Mouse (Mus musculus): ENCODE data around the gene Hoxa4. TPM values are rescaled to one million over a fixed set of nuclear protein-coding genes. Genes with fewer than 3 reads are reported as not detected.

The Hoxa4 gene
- polyA plus RNA-seq, 1 experiment, result 2.4 TPM

GRCm38 (mm10) chr6:52227470-52228222 lies 36.1 kb upstream of the Hoxa4 start:
- H3K27ac ChIP-seq (ENCODE audit: insufficient read depth, low read depth, low read length), result no peak overlapping the region
- no peak for TF ChIP-seq CTCF (IDR thresholded peaks at IDR 0.05; ENCODE audit: extremely low read depth, insufficient read length, insufficient replicate concordance, low read depth, low read length)
- no peak for TF ChIP-seq POLR2A (IDR thresholded peaks at IDR 0.05; ENCODE audit: low read depth, low read length)
- H3K4me1 ChIP-seq (ENCODE audit: control insufficient read depth, insufficient read depth, insufficient read length, low read length), result peaks cover 4% of the 10 kb centered on the region; the same call in 1 of the 2 replicates
- H3K36me3 ChIP-seq (ENCODE audit: control insufficient read depth, insufficient read depth, low read length), result no peaks in the 10 kb centered on the region
- no peak overlapping the region for H3K4me3 ChIP-seq (ENCODE audit: low read depth, low read length)
- WGBS, result 16% methylated on average over 11 of the region's 11 CpGs
- H3K27me3 ChIP-seq (ENCODE audit: control insufficient read depth, insufficient read depth, low read length), result peaks cover 85% of the 10 kb centered on the region

- H3K27ac ChIP-seq (ENCODE audit: insufficient read depth, low read depth, low read length), result no peak overlapping the region
- H3K4me1 ChIP-seq (ENCODE audit: control insufficient read depth, insufficient read depth, insufficient read length, low read length), result peaks cover 5% of the 10 kb centered on the region; the same call in 1 of the 2 replicates
- TF ChIP-seq POLR2A (IDR thresholded peaks at IDR 0.05; ENCODE audit: low read depth, low read length) (no peak), CTCF (IDR thresholded peaks at IDR 0.05; ENCODE audit: extremely low read depth, insufficient read length, insufficient replicate concordance, low read depth, low read length) (no peak)
- WGBS, result 7% methylated on average over 26 of the region's 26 CpGs
- H3K36me3 ChIP-seq (ENCODE audit: control insufficient read depth, insufficient read depth, low read length), result no peaks in the 10 kb centered on the region
- H3K4me3 ChIP-seq (ENCODE audit: low read depth, low read length), result no peak overlapping the region
- H3K27me3 ChIP-seq (ENCODE audit: control insufficient read depth, insufficient read depth, low read length), result peaks cover 85% of the 10 kb centered on the region
These were observed 35.2 kb upstream of the Hoxa4 start for GRCm38 (mm10) chr6:52226569-52227257.

GRCm38 (mm10) chr6:52225612-52226568 lies 34.3 kb upstream of the Hoxa4 start:
- H3K4me3 ChIP-seq (ENCODE audit: low read depth, low read length), result peak overlapping the region; percentile 8; the same call in 1 of the 2 replicates
- no peak overlapping the region for H3K27ac ChIP-seq (ENCODE audit: insufficient read depth, low read depth, low read length)
- peaks cover 89% of the 10 kb centered on the region for H3K27me3 ChIP-seq (ENCODE audit: control insufficient read depth, insufficient read depth, low read length)

GRCm38 (mm10) chr6:52224895-52225611 lies 33.5 kb upstream of the Hoxa4 start:
- Histone ChIP-seq H3K36me3 (ENCODE audit: control insufficient read depth, insufficient read depth, low read length) (no peaks in the 10 kb centered on the region), H3K27me3 (ENCODE audit: control insufficient read depth, insufficient read depth, low read length) (peaks cover 86% of the 10 kb centered on the region), H3K4me1 (ENCODE audit: control insufficient read depth, insufficient read depth, insufficient read length, low read length) (peaks cover 9% of the 10 kb centered on the region), H3K27ac (ENCODE audit: insufficient read depth, low read depth, low read length) (no peak overlapping the region), H3K4me3 (ENCODE audit: low read depth, low read length) (no peak overlapping the region)
- TF ChIP-seq CTCF (IDR thresholded peaks at IDR 0.05; ENCODE audit: extremely low read depth, insufficient read length, insufficient replicate concordance, low read depth, low read length), result no peak
- TF ChIP-seq POLR2A (IDR thresholded peaks at IDR 0.05; ENCODE audit: low read depth, low read length), result no peak
- 5% methylated on average over 36 of the region's 36 CpGs for WGBS

More at GRCm38 (mm10) chr6:52225612-52226568, 34.3 kb upstream of the Hoxa4 start:
- H3K36me3 ChIP-seq (ENCODE audit: control insufficient read depth, insufficient read depth, low read length), result no peaks in the 10 kb centered on the region
- 4% methylated on average over 69 of the region's 69 CpGs for WGBS
- TF ChIP-seq CTCF (IDR thresholded peaks at IDR 0.05; ENCODE audit: extremely low read depth, insufficient read length, insufficient replicate concordance, low read depth, low read length) (no peak), POLR2A (IDR thresholded peaks at IDR 0.05; ENCODE audit: low read depth, low read length) (no peak)
- peaks cover 9% of the 10 kb centered on the region for H3K4me1 ChIP-seq (ENCODE audit: control insufficient read depth, insufficient read depth, insufficient read length, low read length)

GRCm38 (mm10) chr6:52223939-52224760 lies 32.6 kb upstream of the Hoxa4 start:
- peaks cover 9% of the 10 kb centered on the region for H3K4me1 ChIP-seq (ENCODE audit: control insufficient read depth, insufficient read depth, insufficient read length, low read length)
- no peak overlapping the region for H3K27ac ChIP-seq (ENCODE audit: insufficient read depth, low read depth, low read length)
- H3K27me3 ChIP-seq (ENCODE audit: control insufficient read depth, insufficient read depth, low read length), result peaks cover 84% of the 10 kb centered on the region
- no peak for TF ChIP-seq POLR2A (IDR thresholded peaks at IDR 0.05; ENCODE audit: low read depth, low read length)
- no peak for TF ChIP-seq CTCF (IDR thresholded peaks at IDR 0.05; ENCODE audit: extremely low read depth, insufficient read length, insufficient replicate concordance, low read depth, low read length)
- no peak overlapping the region for H3K4me3 ChIP-seq (ENCODE audit: low read depth, low read length)
- H3K36me3 ChIP-seq (ENCODE audit: control insufficient read depth, insufficient read depth, low read length), result no peaks in the 10 kb centered on the region
- WGBS, result 13% methylated on average over 24 of the region's 24 CpGs

Measured in small intestine, adult 2 months (tissue).